Mouse (Mus musculus) heart, postnatal 0 days (tissue): Measurements from ENCODE around the gene Wdr6.

Experiments used
- CTCF ChIP-seq: IDR thresholded peaks from 2 replicates; pipeline ENCODE4 v1.5.1; 2016; ENCODE audit warnings: antibody characterized with exemption, control low read depth, low read depth
- EP300 ChIP-seq: IDR thresholded peaks from 2 replicates; pipeline ENCODE4 v1.6.1; 2016; ENCODE audit warnings: antibody characterized with exemption, low read depth

- TF ChIP-seq CTCF (no peak), EP300 (no peak)
These were observed 15.8 kb upstream of the Wdr6 start for GRCm38 (mm10) chr9:108594354-108594753.
